Mouse (Mus musculus) midbrain, embryonic 14.5 days (tissue): ENCODE measurements at regions not wholly inside any gene's neighbourhood (a gene's known extent, or its start where the extent isn't known, plus 50 kb on each side); places are given as distances from the start of the nearest gene placed in this dataset.

Source experiments
- ATAC-seq: fragments of 200-750 bp; cut with Nextera tagmentation; 2 replicates; pipeline ENCODE4 v1.8.0; 2017; ENCODE audit warnings: moderate number of reproducible peaks, moderate library complexity; ENCODE audit not compliant: low FRiP score, low TSS enrichment
- DNase-seq: peaks from one replicate; pipeline ENCODE4 v3.0.0-alpha.2; 2015
- H3K27ac ChIP-seq: fragments of 300-500 bp; sonication (generic); replicated peaks from 2 replicates; pipeline ENCODE4 v1.5.1; 2014; ENCODE audit warnings: mild to moderate bottlenecking, low read depth, low read length, moderate library complexity
- H3K27me3 ChIP-seq: fragments of 300-500 bp; sonication (generic); 2 replicates; pipeline ENCODE4 v1.6.1; 2014; ENCODE audit warnings: low read length, control low read depth, mixed read lengths; ENCODE audit not compliant: control insufficient read depth, insufficient read depth
- H3K36me3 ChIP-seq: fragments of 300-500 bp; sonication (generic); 2 replicates; pipeline ENCODE4 v1.6.1; 2014; ENCODE audit warnings: low read length, control low read depth; ENCODE audit not compliant: control insufficient read depth, insufficient read depth
- H3K4me1 ChIP-seq: fragments of 300-500 bp; sonication (generic); 2 replicates; pipeline ENCODE4 v1.6.1; 2014; ENCODE audit warnings: mild to moderate bottlenecking, antibody characterized with exemption, low read length, control low read depth; ENCODE audit not compliant: control insufficient read depth, insufficient read depth
- H3K4me2 ChIP-seq: fragments of 300-500 bp; sonication (generic); 2 replicates; pipeline ENCODE4 v1.6.1; 2014; ENCODE audit warnings: mild to moderate bottlenecking, low read length, moderate library complexity
- H3K4me3 ChIP-seq: fragments of 300-500 bp; sonication (generic); replicated peaks from 2 replicates; pipeline ENCODE4 v1.5.1; 2014; ENCODE audit warnings: low read depth, low read length
- H3K9ac ChIP-seq: fragments of 300-500 bp; sonication (generic); replicated peaks from 2 replicates; pipeline ENCODE4 v1.6.1; 2014; ENCODE audit warnings: mild to moderate bottlenecking, low read length, moderate library complexity
- H3K9me3 ChIP-seq: fragments of 300-500 bp; sonication (generic); 2 replicates; pipeline ENCODE4 v1.6.1; 2016; ENCODE audit warnings: low read length, control low read depth, mixed read lengths; ENCODE audit not compliant: control insufficient read depth
- WGBS: fragments of 180-500 bp; shearing (Covaris S2); extraction: QIAGEN DNeasy Blood & Tissue Kit; methylation state at CpG from one replicate; pipeline ENCODE4 v1.1.7; 2014; 5-methylcytosine and 5-hydroxymethylcytosine counted together

DNA sequence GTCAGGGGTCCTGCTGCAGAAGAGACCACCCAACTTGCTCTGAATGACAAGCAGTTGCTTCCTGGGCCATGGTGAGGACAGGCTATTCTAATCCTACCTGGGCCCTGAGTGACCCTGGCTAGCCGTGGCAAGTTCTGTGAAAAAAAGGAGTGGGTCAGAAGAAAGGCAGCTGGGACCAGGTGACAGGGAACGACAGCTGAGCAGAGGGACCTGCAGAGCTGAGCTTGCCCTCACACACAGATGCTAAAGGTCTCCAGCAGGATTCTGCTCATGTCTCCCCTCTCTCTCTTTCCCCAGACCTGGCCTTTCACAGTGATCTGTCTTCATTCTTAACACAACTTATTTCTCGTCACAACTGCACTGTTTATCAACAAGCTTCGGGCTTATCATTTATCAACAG, 206.4 kb downstream of the Gm12728 start:
- ATAC-seq = no peak
- 85% methylated on average over 4 of the region's 4 CpGs for WGBS

DNA sequence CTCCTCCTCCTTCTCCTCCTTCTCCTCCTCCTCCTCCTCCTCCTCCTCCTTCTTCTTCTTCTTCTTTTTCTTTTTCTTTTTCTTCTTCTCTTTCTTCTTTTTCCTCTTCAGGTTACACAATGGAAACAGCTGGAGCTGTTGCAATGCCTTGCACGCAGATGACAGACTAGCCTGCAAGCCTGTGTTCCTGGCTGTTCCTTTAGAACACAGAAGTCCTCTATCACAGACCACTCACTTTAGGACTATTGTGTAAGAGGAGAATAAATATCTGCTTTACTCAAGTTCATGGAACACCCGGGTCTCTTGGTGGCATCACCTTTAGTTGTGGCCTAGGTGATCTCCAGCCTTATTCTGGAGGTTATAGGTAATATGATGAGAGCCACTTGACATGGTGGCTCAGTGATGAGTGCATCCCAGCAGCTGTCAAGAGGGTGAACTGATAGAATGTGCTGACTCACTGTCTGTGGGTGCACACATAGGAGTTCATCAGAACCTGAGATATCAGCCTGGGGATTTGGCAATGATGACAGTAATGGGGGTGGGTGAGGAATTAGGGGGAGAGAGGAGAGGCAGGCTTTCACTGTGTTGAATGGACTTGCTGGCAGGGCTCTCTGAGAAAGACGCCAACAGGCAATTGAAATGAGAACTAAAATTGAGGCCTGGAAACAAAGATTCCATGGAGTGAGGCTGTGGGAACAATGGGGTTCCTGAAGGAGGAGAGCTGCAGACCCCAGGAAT, 207.4 kb downstream of the Gm12728 start:
- Histone ChIP-seq H3K4me3 (no peak overlapping the region), H3K27ac (no peak overlapping the region), H3K4me2 (no peak overlapping the region), H3K27me3 (no peaks in the 10 kb centered on the region), H3K36me3 (no peaks in the 10 kb centered on the region), H3K9me3 (no peaks in the 10 kb centered on the region), H3K9ac (no peak overlapping the region), H3K4me1 (no peaks in the 10 kb centered on the region)
- WGBS = 63% methylated on average over 3 of the region's 3 CpGs
- ATAC-seq (no peak), DNase-seq (no peak)

More for the DNA sequence above, 206.4 kb downstream of the Gm12728 start:
- Histone ChIP-seq H3K4me3 (no peak overlapping the region), H3K9me3 (no peaks in the 10 kb centered on the region), H3K4me1 (no peaks in the 10 kb centered on the region), H3K27ac (no peak overlapping the region), H3K27me3 (no peaks in the 10 kb centered on the region), H3K9ac (no peak overlapping the region), H3K4me2 (no peak overlapping the region), H3K36me3 (no peaks in the 10 kb centered on the region)
- DNase-seq = no peak

DNA sequence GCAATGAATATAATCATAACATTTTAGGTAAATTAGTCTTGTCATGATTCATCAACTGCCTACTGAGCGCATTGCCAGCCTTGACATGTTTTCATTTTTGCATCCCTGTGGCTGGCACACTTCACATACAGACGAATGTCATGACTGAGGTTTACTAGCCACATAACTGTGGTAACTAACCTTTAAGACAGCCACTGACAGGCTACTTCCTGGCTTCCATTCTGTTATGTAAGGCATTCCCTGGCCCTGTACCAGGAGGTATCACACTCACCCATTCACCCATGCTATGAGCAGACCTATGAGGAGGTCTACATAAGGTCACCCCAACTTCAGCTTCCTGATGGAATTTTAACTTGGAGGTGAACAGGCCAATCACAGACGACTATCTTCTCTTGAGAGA, 212.8 kb downstream of the Gm12728 start:
- no peak overlapping the region for H3K9ac ChIP-seq
- no peaks in the 10 kb centered on the region for H3K27me3 ChIP-seq
- no peak for ATAC-seq
- no peak overlapping the region for H3K27ac ChIP-seq
- no peaks in the 10 kb centered on the region for H3K36me3 ChIP-seq
- 93% methylated on average over 3 of the region's 3 CpGs for WGBS
- no peak for DNase-seq
- no peaks in the 10 kb centered on the region for H3K9me3 ChIP-seq
- H3K4me1 ChIP-seq = no peaks in the 10 kb centered on the region
- no peak overlapping the region for H3K4me3 ChIP-seq
- no peak overlapping the region for H3K4me2 ChIP-seq

DNA sequence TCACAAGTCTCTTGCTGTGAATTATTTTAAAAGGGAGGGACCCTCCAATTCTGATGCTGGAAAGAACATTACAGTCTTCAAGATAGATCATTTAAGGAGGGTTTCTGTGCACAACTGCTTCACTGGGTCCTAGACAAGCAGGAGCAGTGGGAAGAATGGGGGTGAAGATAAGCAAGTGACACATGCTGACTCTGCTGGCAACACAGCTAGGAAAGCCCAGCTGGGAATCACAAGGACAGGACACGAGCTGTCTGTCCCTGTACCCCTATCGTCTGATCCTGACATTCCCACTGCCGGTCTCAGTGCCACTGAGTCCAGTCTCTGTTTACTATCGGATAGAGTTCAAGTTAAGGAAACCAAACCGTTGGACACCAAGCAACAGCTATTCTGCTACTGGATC, 216.3 kb downstream of the Gm12728 start:
- Histone ChIP-seq H3K9ac (no peak overlapping the region), H3K36me3 (no peaks in the 10 kb centered on the region), H3K4me1 (no peaks in the 10 kb centered on the region), H3K4me3 (no peak overlapping the region), H3K27me3 (no peaks in the 10 kb centered on the region), H3K27ac (no peak overlapping the region), H3K9me3 (no peaks in the 10 kb centered on the region), H3K4me2 (no peak overlapping the region)
- DNase-seq (no peak), ATAC-seq (no peak)
- WGBS = 92% methylated on average over 5 of the region's 5 CpGs

DNA sequence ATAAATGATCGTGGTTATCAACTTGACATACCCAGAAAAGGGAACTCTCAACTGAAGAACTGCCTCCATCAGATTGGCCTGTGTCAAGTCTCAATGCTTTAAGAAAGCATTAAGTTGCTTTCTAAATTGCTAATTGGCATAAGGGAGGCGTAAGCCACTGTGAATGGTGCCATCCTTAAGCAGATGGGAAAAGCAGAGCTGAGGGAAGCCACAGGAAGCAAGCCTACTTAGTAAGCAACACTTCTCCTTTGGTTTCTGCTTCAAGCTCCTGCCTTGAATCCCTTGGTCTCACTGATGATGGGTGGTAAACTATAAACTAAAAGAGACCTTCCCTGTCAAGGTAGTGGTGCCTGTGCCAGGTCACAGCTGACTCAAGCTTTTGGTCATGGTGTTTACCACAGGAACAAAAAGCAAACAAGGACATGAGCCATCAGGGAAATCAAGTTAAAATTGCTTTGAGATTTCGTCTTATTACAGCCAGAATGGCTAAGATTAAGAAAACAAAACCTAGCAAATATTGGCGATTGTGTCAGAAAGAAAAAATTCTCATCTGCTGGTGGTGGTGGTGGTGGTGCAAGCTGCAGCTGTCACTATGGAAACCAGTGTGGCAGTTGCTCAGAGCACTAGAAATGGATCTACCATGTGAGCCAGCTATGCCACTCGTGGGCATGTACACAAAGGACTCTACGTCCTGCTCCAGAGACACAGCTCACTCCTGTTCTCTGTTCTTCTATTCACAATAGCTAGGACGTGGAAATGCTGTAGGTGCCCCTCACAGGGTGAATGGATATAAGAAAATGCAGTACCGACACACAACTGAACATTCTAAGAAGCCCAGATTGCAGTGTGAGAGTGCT, 217.9 kb downstream of the Gm12728 start:
- 65% methylated on average over 8 of the region's 8 CpGs for WGBS
- no peak for ATAC-seq
- no peak overlapping the region for H3K4me2 ChIP-seq
- H3K36me3 ChIP-seq = no peaks in the 10 kb centered on the region
- H3K9me3 ChIP-seq = no peaks in the 10 kb centered on the region
- H3K9ac ChIP-seq = no peak overlapping the region
- no peak overlapping the region for H3K4me3 ChIP-seq
- H3K27ac ChIP-seq = no peak overlapping the region
- DNase-seq = peak; percentile 40
- H3K27me3 ChIP-seq = no peaks in the 10 kb centered on the region
- H3K4me1 ChIP-seq = no peaks in the 10 kb centered on the region

DNA sequence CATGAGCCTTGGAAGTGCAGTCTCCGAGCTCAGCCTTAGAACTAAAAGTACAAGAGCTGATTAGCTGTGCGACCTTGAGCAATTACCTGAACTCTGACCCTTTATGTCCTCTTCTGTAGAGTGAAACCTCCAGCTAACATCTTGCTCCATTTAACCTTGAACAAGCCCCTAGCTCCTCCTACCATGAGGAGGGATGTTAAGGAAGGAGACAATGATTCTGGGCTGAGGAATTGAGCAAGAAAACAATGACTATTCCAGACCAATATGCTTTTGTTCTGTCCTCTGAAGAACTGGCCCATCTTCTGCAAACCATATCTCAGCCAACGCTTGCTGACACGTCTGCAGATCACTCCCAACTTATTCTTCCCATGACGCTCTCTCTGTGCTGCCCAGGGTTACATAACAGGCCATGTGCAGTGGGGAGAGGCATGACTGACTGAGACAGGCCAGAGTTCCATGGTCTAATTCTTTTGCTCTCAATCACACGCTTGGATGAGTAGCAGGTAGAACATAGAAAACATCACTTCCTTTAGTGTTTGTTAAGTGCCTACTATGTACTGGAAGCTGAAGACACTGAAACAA, 227.5 kb downstream of the Gm12728 start:
- ATAC-seq (no peak), DNase-seq (no peak)
- H3K4me2 ChIP-seq = no peak overlapping the region
- H3K36me3 ChIP-seq = no peaks in the 10 kb centered on the region
- no peak overlapping the region for H3K4me3 ChIP-seq
- H3K4me1 ChIP-seq = no peaks in the 10 kb centered on the region
- no peak overlapping the region for H3K9ac ChIP-seq
- no peaks in the 10 kb centered on the region for H3K9me3 ChIP-seq
- no peaks in the 10 kb centered on the region for H3K27me3 ChIP-seq
- 88% methylated on average over 6 of the region's 6 CpGs for WGBS
- H3K27ac ChIP-seq = no peak overlapping the region

DNA sequence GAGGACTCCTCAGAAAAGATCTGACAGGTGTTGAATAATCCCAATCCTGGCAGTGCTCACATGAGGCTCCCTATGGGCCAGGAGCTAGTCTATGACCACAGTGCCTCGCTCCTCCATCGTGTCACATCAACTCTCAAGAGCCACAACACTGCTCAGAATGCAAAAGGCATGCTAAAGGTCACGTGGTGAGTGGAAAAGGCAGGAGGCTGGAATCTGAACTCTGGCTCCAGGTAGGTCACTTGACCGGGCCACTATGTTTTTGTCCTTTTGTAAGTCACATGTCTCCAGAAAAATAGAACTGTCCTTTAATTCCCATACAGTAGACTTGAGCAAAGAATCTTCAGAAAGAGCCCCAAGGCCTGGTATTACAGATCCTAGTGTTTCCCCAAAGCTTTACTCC, 229.3 kb downstream of the Gm12728 start:
- DNase-seq = no peak
- H3K9ac ChIP-seq = no peak overlapping the region
- H3K27ac ChIP-seq = no peak overlapping the region
- no peaks in the 10 kb centered on the region for H3K4me1 ChIP-seq
- ATAC-seq = no peak
- no peaks in the 10 kb centered on the region for H3K27me3 ChIP-seq
- H3K4me2 ChIP-seq = no peak overlapping the region
- WGBS = 82% methylated on average over 4 of the region's 4 CpGs
- H3K9me3 ChIP-seq = no peaks in the 10 kb centered on the region
- no peaks in the 10 kb centered on the region for H3K36me3 ChIP-seq
- H3K4me3 ChIP-seq = no peak overlapping the region

DNA sequence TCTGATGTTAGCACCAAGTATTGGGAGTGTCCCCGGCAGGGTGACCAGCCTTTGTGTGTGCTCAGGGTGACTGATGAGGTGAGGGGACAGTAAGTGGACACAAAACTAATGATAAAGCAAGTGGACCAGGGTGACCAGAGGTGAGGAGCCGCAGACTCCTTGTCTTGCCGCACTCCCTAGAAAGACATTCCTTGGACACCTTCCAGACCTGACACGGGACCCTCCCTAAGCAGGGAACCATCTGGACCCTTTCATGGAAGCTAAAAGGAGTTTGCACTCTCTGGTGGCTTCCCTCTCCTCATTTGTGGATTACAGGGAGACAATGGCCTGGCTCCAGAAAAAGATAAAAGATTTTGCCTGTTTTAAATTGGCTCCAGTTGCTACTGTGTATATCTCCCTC, 230.7 kb downstream of the Gm12728 start:
- no peaks in the 10 kb centered on the region for H3K36me3 ChIP-seq
- H3K27ac ChIP-seq = no peak overlapping the region
- no peak for ATAC-seq
- H3K4me2 ChIP-seq = no peak overlapping the region
- H3K4me1 ChIP-seq = no peaks in the 10 kb centered on the region
- H3K27me3 ChIP-seq = no peaks in the 10 kb centered on the region
- H3K4me3 ChIP-seq = no peak overlapping the region
- no peak overlapping the region for H3K9ac ChIP-seq
- H3K9me3 ChIP-seq = no peaks in the 10 kb centered on the region
- DNase-seq = peak; percentile 22
- WGBS = 79% methylated on average over 4 of the region's 4 CpGs
